Mouse (Mus musculus) gonadal fat pad, adult 2 months (tissue): ENCODE results near the gene Duox2. TPM values are rescaled to one million over a fixed set of nuclear protein-coding genes. Genes with fewer than 3 reads are reported as not detected.

Experiments
- DNase-seq: peaks from one replicate; pipeline ENCODE4 v3.0.0-alpha.2; 2012; ENCODE audit warnings: low read depth
- polyA plus RNA-seq: library from polyadenylated mRNA; depleted of rRNA; stranded (reverse); fragments of >200 nt; gene quantifications from 2 replicates; pipeline ENCODE4 v1.2.3, GENCODE M21; 2012; rRNA removed

Duox2 gene
- polyA plus RNA-seq, 1 experiment, result 0.57 TPM

DNA sequence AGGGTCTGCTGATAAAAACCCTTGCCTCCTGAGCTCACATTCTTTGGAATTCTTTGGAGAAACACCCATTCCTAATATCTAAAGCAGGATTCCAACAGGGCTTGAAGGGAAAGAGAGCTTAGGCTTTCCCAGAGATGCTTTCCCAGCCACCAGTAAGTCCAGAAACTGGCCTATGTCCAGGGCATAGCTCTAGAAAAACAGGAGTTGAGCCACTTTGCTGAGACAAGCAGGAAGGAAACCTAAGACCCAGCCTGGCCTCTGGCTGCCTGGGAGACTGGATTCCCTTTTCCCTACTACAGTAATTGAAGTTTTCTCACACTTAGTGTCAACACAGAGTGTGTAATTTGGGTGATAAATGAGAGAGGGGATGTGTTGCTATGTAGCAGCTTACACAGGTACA lies 61.9 kb downstream of the Duox2 start:
- no peak for DNase-seq

DNA sequence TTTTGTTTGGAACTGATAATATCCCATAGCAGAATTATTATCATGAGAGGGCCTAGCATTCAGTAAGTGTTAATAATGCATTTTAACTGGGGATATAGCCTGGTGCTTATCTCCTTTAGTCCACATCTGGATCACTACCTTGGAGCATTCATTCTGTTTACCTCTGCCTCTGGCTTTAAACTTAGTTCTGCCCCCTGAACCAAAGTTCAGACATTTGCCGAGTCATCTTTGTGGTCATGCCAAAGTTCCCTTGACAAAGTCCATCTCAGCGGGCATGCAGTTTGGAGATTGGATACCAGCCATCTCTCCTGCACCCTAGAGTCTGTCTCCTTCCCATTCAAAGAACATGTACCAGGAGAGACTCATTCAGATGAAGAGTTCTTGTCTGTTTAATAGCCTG lies 62.8 kb downstream of the Duox2 start:
- no peak for DNase-seq

DNA sequence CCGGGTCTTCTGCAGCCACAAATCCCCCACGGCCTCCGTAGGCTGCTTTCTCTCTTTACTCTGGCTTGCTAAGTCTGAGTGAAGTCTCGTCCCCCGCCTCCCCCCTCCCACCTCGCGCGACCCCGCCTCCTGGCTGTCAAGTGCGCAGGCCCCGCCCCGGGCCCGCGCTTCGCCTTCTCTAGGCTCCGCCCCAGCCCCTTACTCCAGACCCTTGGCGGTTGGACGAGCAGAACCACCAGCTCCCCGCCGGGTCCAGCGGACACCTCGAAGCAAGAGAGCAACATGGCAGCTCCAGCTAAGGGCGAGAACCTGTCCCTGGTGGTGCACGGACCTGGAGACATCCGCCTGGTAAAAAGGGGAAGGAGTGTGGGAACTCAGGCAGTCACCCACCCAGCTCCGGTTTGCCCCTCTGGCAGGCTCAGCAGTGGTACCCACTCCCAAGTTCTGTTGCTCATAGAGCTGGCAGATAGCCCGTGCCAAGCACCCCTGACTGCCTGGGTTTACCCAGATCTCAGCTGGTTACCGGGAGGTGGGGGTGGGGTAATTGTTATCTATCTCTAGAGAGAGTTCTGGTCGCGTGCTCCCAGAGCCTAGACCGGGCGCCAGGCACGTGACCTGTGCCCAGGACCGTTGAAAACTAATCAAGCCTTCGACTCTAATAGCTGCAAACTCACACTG lies 63.5 kb downstream of the Duox2 start, which contains the start of gene Sord:
Sord (plus strand) TSS at position 139 of the 678 bp plus-strand sequence.
- DNase-seq, result no peak

DNA sequence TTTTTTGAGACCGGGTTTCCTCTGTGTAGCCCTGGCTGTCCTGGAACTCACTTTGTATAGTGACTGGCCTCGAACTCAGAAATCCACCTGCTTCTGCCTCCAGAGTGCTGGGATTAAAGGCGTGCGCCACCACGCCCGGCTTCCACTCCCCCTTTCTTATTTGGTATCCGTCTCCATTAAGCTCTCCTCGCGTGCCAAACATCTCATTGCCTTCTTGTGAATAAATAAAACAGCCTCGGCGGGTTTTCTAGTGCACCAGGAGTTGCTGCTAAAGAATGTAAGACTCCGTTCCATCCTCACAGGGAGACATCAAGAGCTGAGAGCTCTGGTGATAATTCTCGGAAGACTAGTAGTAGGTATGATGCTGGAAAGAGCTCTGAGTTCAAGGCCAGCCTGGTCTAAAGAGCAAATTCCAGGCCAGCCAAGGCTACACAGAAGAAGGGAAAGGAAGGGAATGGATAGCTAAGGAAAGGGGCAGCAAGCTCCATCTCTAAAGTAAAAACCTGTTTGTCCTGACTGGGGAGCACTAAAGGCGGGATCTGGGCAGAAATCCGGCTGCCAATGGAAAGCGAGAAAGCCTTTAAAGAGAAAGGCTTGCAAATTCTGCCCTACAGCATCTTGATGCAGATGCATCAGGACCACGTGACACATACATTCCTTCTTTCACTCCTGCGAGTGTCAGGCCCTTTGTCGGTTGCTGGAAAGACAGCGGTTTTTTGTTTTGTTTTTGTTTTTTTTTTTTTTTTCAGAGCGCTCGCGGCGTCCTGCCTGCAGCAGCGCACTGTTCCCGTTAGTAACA lies 64.3 kb downstream of the Duox2 start:
- no peak for DNase-seq

DNA sequence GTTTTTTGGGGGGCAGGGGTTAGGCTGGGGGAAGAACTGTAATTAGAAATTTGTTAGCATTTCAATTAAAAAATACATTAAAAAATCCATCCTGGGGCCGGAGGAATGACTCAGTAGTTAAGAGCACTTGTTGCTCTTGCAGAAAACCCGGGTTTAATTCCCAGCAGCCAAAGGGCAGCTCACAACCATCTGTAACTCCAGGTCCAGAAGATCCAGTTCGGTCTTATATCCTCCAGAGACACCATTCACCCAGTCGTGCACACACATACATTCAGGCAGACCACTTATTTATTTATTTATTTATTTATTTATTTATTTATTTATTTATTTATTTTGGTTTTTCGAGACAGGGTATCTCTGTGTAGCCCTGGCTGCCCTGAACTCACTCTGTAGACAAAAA lies 64.9 kb downstream of the Duox2 start:
- no peak for DNase-seq

DNA sequence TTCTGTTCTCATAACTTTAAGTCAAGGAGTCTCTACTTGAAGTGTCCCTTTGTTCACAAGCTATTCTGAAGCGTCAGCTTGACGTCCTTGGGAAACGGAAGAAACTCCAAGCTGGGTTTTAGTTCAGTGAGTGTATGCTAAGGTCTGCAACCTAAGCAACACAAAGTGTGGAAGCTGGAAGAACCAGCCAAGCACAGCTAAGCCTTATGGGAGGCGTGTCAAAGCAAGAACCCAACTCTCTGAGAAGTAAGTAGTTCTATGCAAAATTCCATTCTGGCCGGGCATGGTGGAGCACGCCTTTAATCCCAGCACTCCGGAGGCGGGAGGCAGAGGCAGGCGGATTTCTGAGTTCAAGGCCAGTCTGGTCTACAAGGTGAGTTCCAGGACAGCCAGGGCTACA lies 66.6 kb downstream of the Duox2 start:
- DNase-seq, result no peak

DNA sequence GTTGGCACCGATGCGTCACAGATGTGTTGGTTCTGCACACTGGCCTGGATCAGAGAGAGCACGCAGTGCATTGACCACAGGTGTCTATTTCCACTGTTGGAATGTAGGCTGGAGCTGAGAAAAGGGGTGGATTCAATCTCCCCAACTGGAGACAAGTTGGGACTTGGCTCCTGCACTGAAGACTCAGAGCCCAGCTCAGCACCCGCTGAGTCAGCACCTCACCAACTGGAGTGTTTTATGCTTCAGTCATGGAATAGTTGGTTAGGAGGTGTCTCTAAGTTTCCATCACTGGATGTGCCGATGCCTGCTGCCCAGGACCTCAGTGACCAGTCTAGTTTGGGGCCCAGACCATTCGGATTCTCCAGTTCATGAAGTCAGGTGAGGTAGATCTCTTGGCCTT lies 67.9 kb downstream of the Duox2 start:
- no peak for DNase-seq

Other genes with a start within 250 kb of the Duox2 start
- 12.1 and 17.1 TPM in 2 replicates for gene Spg11, start 180.1 kb downstream of the Duox2 start, polyA plus RNA-seq
- gene B2m, start 150.8 kb downstream of the Duox2 start, polyA plus RNA-seq, result 997 and 1,419 TPM in 2 replicates
- 0.15 and 0.23 TPM in 2 replicates for gene Trim69, start 137.7 kb downstream of the Duox2 start, polyA plus RNA-seq
- gene Patl2, start 112.3 kb downstream of the Duox2 start, polyA plus RNA-seq, result 0.13 and 0.38 TPM in 2 replicates
- gene Terb2, start 112.2 kb downstream of the Duox2 start, polyA plus RNA-seq, result not detected in 2 replicates
- gene Sord, start 63.7 kb downstream of the Duox2 start, polyA plus RNA-seq, result 30.6 and 31.2 TPM in 2 replicates
- 0.30 and 0.32 TPM in 2 replicates for gene Duoxa2, start 451 bp upstream of the Duox2 start, polyA plus RNA-seq
- gene Duoxa1, start 15.3 kb upstream of the Duox2 start, polyA plus RNA-seq, result 2.1 and 7.9 TPM in 2 replicates
- gene Duox1, start 17.2 kb upstream of the Duox2 start, polyA plus RNA-seq, result 0.08 and 0.39 TPM in 2 replicates
- gene Shf, start 70.7 kb upstream of the Duox2 start, polyA plus RNA-seq, result 12.9 and 15.7 TPM in 2 replicates
- 9.3 and 13.3 TPM in 2 replicates for gene Slc28a2, start 128.0 kb upstream of the Duox2 start, polyA plus RNA-seq
- gene Gm14085, start 186.5 kb upstream of the Duox2 start, polyA plus RNA-seq, result 0.03 and 0.62 TPM in 2 replicates